In the genomic region with DNA sequence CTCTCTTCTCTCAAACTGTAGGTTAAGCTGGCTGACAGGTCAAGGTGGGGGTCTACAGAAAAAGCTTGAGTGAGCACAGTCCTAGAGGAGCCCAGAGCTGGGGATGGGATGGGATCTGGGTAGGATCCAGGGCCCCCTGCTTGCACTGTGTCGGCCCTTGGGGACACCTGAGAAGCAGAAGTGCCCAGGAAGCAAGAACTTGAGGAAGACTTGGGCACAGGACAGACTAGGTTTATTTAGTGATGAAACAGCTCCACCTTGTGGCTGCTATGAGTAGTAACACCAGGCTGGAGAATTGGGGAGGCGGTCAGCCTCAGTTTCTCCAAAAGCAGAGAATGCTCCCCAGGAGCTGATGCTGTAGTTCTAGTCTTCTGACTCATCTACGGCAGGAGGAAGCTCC, we compare ENCODE assay signal across 8 mouse cellular contexts. TPM values are rescaled to one million over a fixed set of nuclear protein-coding genes. Genes with fewer than 3 reads are reported as not detected.
A peak's percentile ranks its signal among the peaks of the same experiment; 100 is the strongest.
DNase-seq lines count a peak whose midpoint lies in the region; ATAC-seq and TF ChIP-seq lines count a peak whose summit lies in the region.

No protein-coding gene starts in this region.

- no peaks in the 10 kb centered on the region for H3K4me1 ChIP-seq in forebrain, embryonic 12.5 days
- H3K4me1 ChIP-seq in forebrain, embryonic 10.5 days, result no peaks in the 10 kb centered on the region
- peaks cover 17% of the 10 kb centered on the region for H3K4me1 ChIP-seq in thymus, adult 2 months (replicated peaks; ENCODE audit: control insufficient read depth, insufficient read depth, low read length)
- no peaks in the 10 kb centered on the region for H3K4me1 ChIP-seq in stomach, embryonic 14.5 days (ENCODE audit: control insufficient read depth, insufficient read depth, low read length)

- no peak for DNase-seq in forebrain, embryonic 10.5 days (ENCODE audit: extremely low spot score, low spot score)
- no peak for DNase-seq in thymus, adult 2 months
- DNase-seq in thymus, postnatal 36 days, result no peak
- no peak for DNase-seq in adrenal gland, adult 18-20 months (ENCODE audit: low spot score in 2 of 2)
- DNase-seq in lung, postnatal 25 days (ENCODE audit: low spot score), result no peak

- no peak overlapping the region for H3K9ac ChIP-seq in forebrain, embryonic 12.5 days
- no peak overlapping the region for H3K9ac ChIP-seq in stomach, embryonic 14.5 days (replicated peaks; ENCODE audit: low read depth, low read length)

- no peaks in the 10 kb centered on the region for H3K36me3 ChIP-seq in forebrain, embryonic 12.5 days (replicated peaks)
- H3K36me3 ChIP-seq in forebrain, embryonic 10.5 days (replicated peaks), result no peaks in the 10 kb centered on the region
- no peaks in the 10 kb centered on the region for H3K36me3 ChIP-seq in thymus, adult 2 months (ENCODE audit: control insufficient read depth, insufficient read depth, low read length)
- H3K36me3 ChIP-seq in stomach, embryonic 14.5 days (ENCODE audit: control insufficient read depth, insufficient read depth, low read length), result no peaks in the 10 kb centered on the region

- TF ChIP-seq POLR2A in thymus, adult 2 months (IDR thresholded peaks at IDR 0.05; ENCODE audit: control insufficient read depth, extremely low read depth, insufficient read depth, low read length, poor library complexity), result no peak

- 0 out of 2 replicates have a peak, but pooled peaks have one; percentile 52 for TF ChIP-seq CTCF in thymus, adult 2 months (IDR thresholded peaks at IDR 0.05; ENCODE audit: borderline replicate concordance, control insufficient read depth, extremely low read depth, insufficient read depth, low read length, poor library complexity)

- no peak overlapping the region for H3K4me3 ChIP-seq in forebrain, embryonic 12.5 days (replicated peaks)
- no peak overlapping the region for H3K4me3 ChIP-seq in forebrain, embryonic 10.5 days
- no peak overlapping the region for H3K4me3 ChIP-seq in thymus, adult 2 months (ENCODE audit: control insufficient read depth, insufficient read depth, low read length)
- H3K4me3 ChIP-seq in stomach, embryonic 14.5 days (ENCODE audit: low read depth, low read length), result no peak overlapping the region

- 22% methylated on average over 3 of the region's 3 CpGs for WGBS in forebrain, embryonic 12.5 days
- 21% methylated on average over 3 of the region's 3 CpGs for WGBS in forebrain, embryonic 10.5 days
- WGBS in thymus, adult 2 months, result 13% methylated on average over 3 of the region's 3 CpGs
- 10% methylated on average over 3 of the region's 3 CpGs for WGBS in stomach, embryonic 14.5 days

- no peak overlapping the region for H3K27ac ChIP-seq in forebrain, embryonic 12.5 days
- H3K27ac ChIP-seq in forebrain, embryonic 10.5 days, result no peak overlapping the region
- H3K27ac ChIP-seq in thymus, adult 2 months (ENCODE audit: control insufficient read depth, insufficient read depth, low read length), result no peak overlapping the region
- H3K27ac ChIP-seq in stomach, embryonic 14.5 days (ENCODE audit: low read length), result no peak overlapping the region

- H3K9me3 ChIP-seq in forebrain, embryonic 12.5 days, result no peaks in the 10 kb centered on the region
- no peaks in the 10 kb centered on the region for H3K9me3 ChIP-seq in forebrain, embryonic 10.5 days
- no peaks in the 10 kb centered on the region for H3K9me3 ChIP-seq in stomach, embryonic 14.5 days (ENCODE audit: control insufficient read depth, low read depth, low read length)

- peaks cover 52% of the 10 kb centered on the region for H3K27me3 ChIP-seq in forebrain, embryonic 12.5 days
- peaks cover 36% of the 10 kb centered on the region for H3K27me3 ChIP-seq in forebrain, embryonic 10.5 days (ENCODE audit: poor library complexity, severe bottlenecking)
- no peaks in the 10 kb centered on the region for H3K27me3 ChIP-seq in thymus, adult 2 months (ENCODE audit: control insufficient read depth, insufficient read depth, low read length)
- H3K27me3 ChIP-seq in stomach, embryonic 14.5 days (ENCODE audit: control insufficient read depth, insufficient read depth, low read length), result no peaks in the 10 kb centered on the region

- H3K4me2 ChIP-seq in forebrain, embryonic 12.5 days, result no peak overlapping the region
- no peak overlapping the region for H3K4me2 ChIP-seq in stomach, embryonic 14.5 days (replicated peaks; ENCODE audit: low read depth, low read length)

- ATAC-seq in forebrain, embryonic 12.5 days (ENCODE audit: low FRiP score), result peak; percentile 60; the same call in 1 of the 2 replicates
- ATAC-seq in inflammation-experienced regulatory T-cells, adult 6 months, result peak; percentile 64
- ATAC-seq in stomach, embryonic 14.5 days (ENCODE audit: insufficient number of reproducible peaks, insufficient read depth, low FRiP score, low read depth), result 0 out of 2 replicates have a peak, but pooled peaks have one; percentile 56

RNA-seq across cellular contexts. Expression of gene Mrgprg, which starts 3.0 kb away (rescaled TPM):
- not detected in 2 replicates for polyA plus RNA-seq in forebrain, embryonic 12.5 days (2016; fragmentation: Nextera tagmentation; extraction: Ambion mirVana)
- not detected in 2 replicates for polyA plus RNA-seq in forebrain, embryonic 10.5 days (2016; fragmentation: Nextera tagmentation; extraction: Ambion mirVana)
- polyA plus RNA-seq in thymus, adult 2 months (2012; rRNA removed), result 2.0 and 2.2 TPM in 2 replicates
- polyA plus RNA-seq in inflammation-experienced regulatory T-cells, adult 6 months (2017; shearing (Covaris generic)), result not detected
- polyA plus RNA-seq in stomach, embryonic 14.5 days (2014; fragmentation: Nextera tagmentation; extraction: Ambion mirVana), result 0.14 TPM in 1 of 2 replicates, not detected in the other
- total RNA-seq in adrenal gland, adult 18-20 months (2021), result 1 to 10 TPM; 1.7 to 2.2 TPM

RNA-seq across cellular contexts. Expression of gene Osbpl5, which starts 7.0 kb away (rescaled TPM):
- polyA plus RNA-seq in forebrain, embryonic 12.5 days (2016; fragmentation: Nextera tagmentation; extraction: Ambion mirVana), result 15.1 and 17.5 TPM in 2 replicates
- 8.9 and 9.4 TPM in 2 replicates for polyA plus RNA-seq in forebrain, embryonic 10.5 days (2016; fragmentation: Nextera tagmentation; extraction: Ambion mirVana)
- 16.6 and 20.6 TPM in 2 replicates for polyA plus RNA-seq in thymus, adult 2 months (2012; rRNA removed)
- 10 to 100 TPM; 19.0 to 34.0 (median 31.8) TPM for polyA plus RNA-seq in inflammation-experienced regulatory T-cells, adult 6 months (2017; shearing (Covaris generic))
- 46.1 and 46.6 TPM in 2 replicates for polyA plus RNA-seq in stomach, embryonic 14.5 days (2014; fragmentation: Nextera tagmentation; extraction: Ambion mirVana)
- 10 to 100 TPM; 24.5 to 29.1 TPM for total RNA-seq in adrenal gland, adult 18-20 months (2021)

RNA-seq across cellular contexts. Expression of gene Mrgpre, which starts 20.5 kb away (rescaled TPM):
- 2.7 and 3.2 TPM in 2 replicates for polyA plus RNA-seq in forebrain, embryonic 12.5 days (2016; fragmentation: Nextera tagmentation; extraction: Ambion mirVana)
- 1.4 and 1.5 TPM in 2 replicates for polyA plus RNA-seq in forebrain, embryonic 10.5 days (2016; fragmentation: Nextera tagmentation; extraction: Ambion mirVana)
- 9.8 and 11.3 TPM in 2 replicates for polyA plus RNA-seq in thymus, adult 2 months (2012; rRNA removed)
- 1 to 10 TPM; 3.9 to 6.4 (median 4.2) TPM for polyA plus RNA-seq in inflammation-experienced regulatory T-cells, adult 6 months (2017; shearing (Covaris generic))
- 1.7 and 2.7 TPM in 2 replicates for polyA plus RNA-seq in stomach, embryonic 14.5 days (2014; fragmentation: Nextera tagmentation; extraction: Ambion mirVana)
- total RNA-seq in adrenal gland, adult 18-20 months (2021), result 1 to 10 TPM; 2.3 to 2.9 TPM

RNA-seq across cellular contexts. Expression of gene Nadsyn1, which starts 58.9 kb away (rescaled TPM):
- 8.5 and 10.7 TPM in 2 replicates for polyA plus RNA-seq in forebrain, embryonic 12.5 days (2016; fragmentation: Nextera tagmentation; extraction: Ambion mirVana)
- 8.8 and 10.8 TPM in 2 replicates for polyA plus RNA-seq in forebrain, embryonic 10.5 days (2016; fragmentation: Nextera tagmentation; extraction: Ambion mirVana)
- polyA plus RNA-seq in thymus, adult 2 months (2012; rRNA removed), result 14.0 and 17.7 TPM in 2 replicates
- 10 to 100 TPM; 15.0 to 20.2 (median 20.2) TPM for polyA plus RNA-seq in inflammation-experienced regulatory T-cells, adult 6 months (2017; shearing (Covaris generic))
- polyA plus RNA-seq in stomach, embryonic 14.5 days (2014; fragmentation: Nextera tagmentation; extraction: Ambion mirVana), result 8.5 and 9.8 TPM in 2 replicates
- 10 to 100 TPM; 10.4 to 14.4 TPM for total RNA-seq in adrenal gland, adult 18-20 months (2021)

RNA-seq across cellular contexts. Expression of gene Dhcr7, which starts 59.2 kb away (rescaled TPM):
- polyA plus RNA-seq in forebrain, embryonic 12.5 days (2016; fragmentation: Nextera tagmentation; extraction: Ambion mirVana), result 60.9 and 62.5 TPM in 2 replicates
- polyA plus RNA-seq in forebrain, embryonic 10.5 days (2016; fragmentation: Nextera tagmentation; extraction: Ambion mirVana), result 89.3 and 96.2 TPM in 2 replicates
- 246 and 256 TPM in 2 replicates for polyA plus RNA-seq in thymus, adult 2 months (2012; rRNA removed)
- 10 to 100 TPM; 37.5 to 57.8 (median 41.0) TPM for polyA plus RNA-seq in inflammation-experienced regulatory T-cells, adult 6 months (2017; shearing (Covaris generic))
- 43.8 and 53.1 TPM in 2 replicates for polyA plus RNA-seq in stomach, embryonic 14.5 days (2014; fragmentation: Nextera tagmentation; extraction: Ambion mirVana)
- 1,000 to 10,000 TPM in 1 of 2 experiments, 100 to 1,000 TPM in 1; 730 to 1,067 TPM for total RNA-seq in adrenal gland, adult 18-20 months (2021)
